Mouse (Mus musculus) liver, embryonic 14.5 days (tissue): ENCODE measurements around the gene Borcs5. TPM values are rescaled to one million over a fixed set of nuclear protein-coding genes. Genes with fewer than 3 reads are reported as not detected.

ENCODE experiments used
- ATAC-seq: fragments of 200-750 bp; cut with Nextera tagmentation; 2 replicates; pipeline ENCODE4 v1.8.0; 2017; ENCODE audit warnings: moderate number of reproducible peaks, mild to moderate bottlenecking, moderate library complexity; ENCODE audit not compliant: insufficient read depth
- DNase-seq, 3 experiments: peaks; one replicate each; pipeline ENCODE4 v3.0.0-alpha.2; 2012 to 2013; ENCODE audit warnings: low read depth in 3 of 3, low spot score in 3 of 3
- H3K27ac ChIP-seq: fragments of 300-500 bp; sonication (generic); 2 replicates; pipeline ENCODE4 v1.5.1; 2014; ENCODE audit warnings: moderate library complexity, mild to moderate bottlenecking, control low read depth, inconsistent platforms
- H3K27me3 ChIP-seq: fragments of 300-500 bp; sonication (generic); 2 replicates; pipeline ENCODE4 v1.6.1; 2014; ENCODE audit warnings: mild to moderate bottlenecking, low read length, moderate library complexity; ENCODE audit not compliant: control insufficient read depth, insufficient read depth
- H3K36me3 ChIP-seq: fragments of 300-500 bp; sonication (generic); replicated peaks from 2 replicates; pipeline ENCODE4 v1.6.1; 2014; ENCODE audit warnings: low read depth; ENCODE audit not compliant: control insufficient read depth, insufficient read depth
- H3K4me1 ChIP-seq, 2 experiments: fragments of 200-500 bp in 1 of 2; fragments of 300-500 bp in 1 of 2; sonication (generic) in 1 of 2; replicated peaks; 2 replicates each; pipeline ENCODE4 v1.6.1; 2012 to 2014; ENCODE audit warnings: antibody characterized with exemption in 1 of 2, inconsistent platforms in 1 of 2, low read length in 1 of 2; ENCODE audit not compliant: control insufficient read depth in 2 of 2, insufficient read depth in 2 of 2
- H3K4me2 ChIP-seq: fragments of 300-500 bp; sonication (generic); 2 replicates; pipeline ENCODE4 v1.6.1; 2014; ENCODE audit warnings: low read depth, mild to moderate bottlenecking, control low read depth, moderate library complexity
- H3K4me3 ChIP-seq, 2 experiments: fragments of 200-500 bp in 1 of 2; fragments of 300-500 bp in 1 of 2; sonication (generic) in 1 of 2; 2 replicates each; pipeline ENCODE4 v1.5.1; 2012 to 2014; ENCODE audit warnings: low read depth in 2 of 2, low read length in 2 of 2, mild to moderate bottlenecking in 2 of 2, control low read depth in 1 of 2, inconsistent platforms in 1 of 2, moderate library complexity in 1 of 2; ENCODE audit not compliant: insufficient read depth in 1 of 2
- H3K9ac ChIP-seq: fragments of 300-500 bp; sonication (generic); replicated peaks from 2 replicates; pipeline ENCODE4 v1.6.1; 2014; ENCODE audit warnings: mild to moderate bottlenecking, control low read depth, moderate library complexity
- H3K9me3 ChIP-seq: fragments of 300-500 bp; sonication (generic); 2 replicates; pipeline ENCODE4 v1.6.1; 2016; ENCODE audit warnings: low read length, mixed read lengths; ENCODE audit not compliant: control insufficient read depth
- CTCF ChIP-seq: IDR thresholded peaks from 2 replicates; pipeline ENCODE4 v1.5.1; 2016; ENCODE audit warnings: antibody characterized with exemption, low read depth, control low read depth
- EP300 ChIP-seq: IDR thresholded peaks from 2 replicates; pipeline ENCODE4 v1.6.1; 2016; ENCODE audit warnings: antibody characterized with exemption, low read depth
- WGBS: fragments of 180-500 bp; shearing (Covaris S2); extraction: QIAGEN DNeasy Blood & Tissue Kit; methylation state at CpG from one replicate; pipeline ENCODE4 v1.1.7; 2014; ENCODE audit not compliant: insufficient replicate concordance; 5-methylcytosine and 5-hydroxymethylcytosine counted together
- polyA plus RNA-seq, 2 experiments: library from polyadenylated mRNA; depleted of rRNA in 1 of 2; stranded (reverse) in 1 of 2; unstranded in 1 of 2; fragments of >200 nt; fragmentation: Nextera tagmentation in 1 of 2; extraction: Ambion mirVana in 1 of 2; gene quantifications; 2 replicates each; pipeline versions ENCODE4 v1.2.1 to v1.2.3; 2012 to 2014

Gene Borcs5
- polyA plus RNA-seq, 2 experiments = 4.7 to 8.0 TPM

DNA sequence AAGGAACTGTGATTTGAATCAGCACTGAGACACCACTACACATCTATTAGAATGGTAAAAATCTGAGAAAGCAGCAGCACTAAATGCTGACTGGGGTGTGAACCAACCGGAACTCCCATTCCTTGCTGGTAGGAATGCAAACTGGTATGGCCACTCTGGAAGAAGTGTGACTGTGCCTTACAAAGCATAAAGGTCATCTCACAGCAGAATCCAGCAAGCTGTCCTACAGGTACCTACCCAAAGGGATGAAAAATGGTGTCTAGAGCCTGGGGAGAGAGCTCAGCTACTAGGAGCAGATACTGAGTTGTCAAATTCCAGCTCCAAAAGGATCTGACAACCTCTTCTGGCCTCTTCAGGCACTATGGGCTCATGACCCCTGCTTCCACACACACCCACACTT is 12.7 kb upstream of the Borcs5 start:
- TF ChIP-seq CTCF (no peak), EP300 (no peak)
- DNase-seq (no peak), ATAC-seq (no peak)
- H3K4me2 ChIP-seq = no peak overlapping the region
- H3K27me3 ChIP-seq = no peaks in the 10 kb centered on the region; the same call in 1 of the 2 replicates
- H3K27ac ChIP-seq = no peak overlapping the region
- H3K4me3 ChIP-seq = no peak overlapping the region
- 79% methylated on average over 1 of the region's 1 CpGs for WGBS
- no peaks in the 10 kb centered on the region for H3K9me3 ChIP-seq
- H3K4me1 ChIP-seq = no peaks in the 10 kb centered on the region
- H3K36me3 ChIP-seq = no peaks in the 10 kb centered on the region
- no peak overlapping the region for H3K9ac ChIP-seq

DNA sequence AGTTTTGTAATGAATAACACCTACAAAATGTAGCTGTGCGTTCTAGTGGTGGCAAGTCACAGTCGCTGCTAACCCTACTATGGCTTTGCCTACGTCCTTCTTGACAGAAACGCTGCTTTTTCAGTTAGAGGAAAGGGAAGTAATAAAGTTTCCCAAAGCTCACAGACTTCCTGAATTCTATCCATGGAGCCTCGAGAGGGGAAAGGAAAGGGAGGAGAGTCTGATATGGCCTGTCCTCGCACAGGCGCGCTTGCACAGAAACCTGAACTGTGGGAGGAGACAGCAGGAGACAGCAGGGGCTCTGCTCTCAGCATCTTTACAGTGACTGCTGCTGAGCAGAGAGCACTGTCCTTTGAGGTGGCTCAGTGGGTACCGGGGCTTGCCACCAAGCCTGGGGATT is 8.9 kb upstream of the Borcs5 start:
- no peak for TF ChIP-seq EP300
- Histone ChIP-seq H3K4me1 (no peaks in the 10 kb centered on the region), H3K36me3 (no peaks in the 10 kb centered on the region), H3K9me3 (no peaks in the 10 kb centered on the region), H3K27me3 (peaks cover 12% of the 10 kb centered on the region), H3K27ac (no peak overlapping the region), H3K4me2 (no peak overlapping the region), H3K9ac (no peak overlapping the region), H3K4me3 (no peak overlapping the region)
- no peak for DNase-seq
- ATAC-seq = no peak
- WGBS = 48% methylated on average over 9 of the region's 9 CpGs

GRCm38 (mm10) chr6:134631947-134632687 is 7.2 kb upstream of the Borcs5 start, which contains the start of gene Mansc1:
Gene Mansc1, minus strand, starts transcription at chr6:134632488.
- TF ChIP-seq CTCF = no peak
- TF ChIP-seq EP300 = no peak
- Histone ChIP-seq H3K9ac (peak within 1 kb of the TSS; percentile 35; the same call in 1 of the 2 replicates), H3K4me1 (no peaks in the 10 kb centered on the region), H3K9me3 (no peaks in the 10 kb centered on the region), H3K27ac (no peak within 1 kb of the TSS), H3K27me3 (peaks cover 12% of the 10 kb centered on the region), H3K36me3 (no peaks in the 10 kb centered on the region), H3K4me2 (peak within 1 kb of the TSS; percentile 77), H3K4me3 (peak within 1 kb of the TSS; percentile 30 to 52)
- DNase-seq (no peak), ATAC-seq (peak; percentile 31; the same call in 1 of the 2 replicates)
- 4% methylated on average over 46 of the region's 46 CpGs for WGBS

- Histone ChIP-seq H3K4me2 (peak overlapping the region; percentile 77), H3K36me3 (no peaks in the 10 kb centered on the region), H3K27me3 (peaks cover 12% of the 10 kb centered on the region), H3K9ac (no peak overlapping the region), H3K27ac (no peak overlapping the region), H3K9me3 (no peaks in the 10 kb centered on the region), H3K4me3 (peak overlapping the region; percentile 30 to 52; a peak in 2 of 4 replicates), H3K4me1 (no peaks in the 10 kb centered on the region)
- DNase-seq (no peak), ATAC-seq (no peak)
- WGBS = 53% methylated on average over 5 of the region's 5 CpGs
- TF ChIP-seq EP300 (no peak), CTCF (no peak)
Observed at GRCm38 (mm10) chr6:134632756-134633155, 6.6 kb upstream of the Borcs5 start.

DNA sequence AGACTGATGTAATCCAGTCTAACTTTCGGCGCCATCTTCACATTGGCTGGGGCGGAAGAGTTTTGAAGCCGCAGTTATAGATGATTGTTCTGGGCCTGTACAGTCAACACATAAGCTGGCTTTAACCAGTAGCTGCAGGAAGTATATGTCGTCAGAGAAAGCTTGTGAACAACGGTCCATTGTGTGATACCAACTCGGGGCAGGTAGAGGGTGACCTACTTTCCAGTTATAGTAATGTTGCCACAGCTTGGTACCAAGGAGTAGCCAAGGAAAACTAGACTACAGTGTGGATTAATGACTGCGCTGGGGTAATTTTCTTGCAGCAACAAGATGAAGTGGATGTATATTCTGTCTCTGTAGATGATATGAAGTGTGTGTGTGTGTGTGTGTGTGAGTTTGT is 5.8 kb upstream of the Borcs5 start:
- no peak overlapping the region for H3K27ac ChIP-seq
- H3K4me3 ChIP-seq = no peak overlapping the region
- no peaks in the 10 kb centered on the region for H3K9me3 ChIP-seq
- no peaks in the 10 kb centered on the region for H3K4me1 ChIP-seq
- ATAC-seq (no peak), DNase-seq (no peak)
- H3K36me3 ChIP-seq = no peaks in the 10 kb centered on the region
- peaks cover 12% of the 10 kb centered on the region for H3K27me3 ChIP-seq
- TF ChIP-seq CTCF (no peak), EP300 (no peak)
- no peak overlapping the region for H3K4me2 ChIP-seq
- H3K9ac ChIP-seq = no peak overlapping the region
- WGBS = 70% methylated on average over 8 of the region's 8 CpGs
